Comparison of ENCODE assay signal across 19 mouse cellular contexts in the genomic region with DNA sequence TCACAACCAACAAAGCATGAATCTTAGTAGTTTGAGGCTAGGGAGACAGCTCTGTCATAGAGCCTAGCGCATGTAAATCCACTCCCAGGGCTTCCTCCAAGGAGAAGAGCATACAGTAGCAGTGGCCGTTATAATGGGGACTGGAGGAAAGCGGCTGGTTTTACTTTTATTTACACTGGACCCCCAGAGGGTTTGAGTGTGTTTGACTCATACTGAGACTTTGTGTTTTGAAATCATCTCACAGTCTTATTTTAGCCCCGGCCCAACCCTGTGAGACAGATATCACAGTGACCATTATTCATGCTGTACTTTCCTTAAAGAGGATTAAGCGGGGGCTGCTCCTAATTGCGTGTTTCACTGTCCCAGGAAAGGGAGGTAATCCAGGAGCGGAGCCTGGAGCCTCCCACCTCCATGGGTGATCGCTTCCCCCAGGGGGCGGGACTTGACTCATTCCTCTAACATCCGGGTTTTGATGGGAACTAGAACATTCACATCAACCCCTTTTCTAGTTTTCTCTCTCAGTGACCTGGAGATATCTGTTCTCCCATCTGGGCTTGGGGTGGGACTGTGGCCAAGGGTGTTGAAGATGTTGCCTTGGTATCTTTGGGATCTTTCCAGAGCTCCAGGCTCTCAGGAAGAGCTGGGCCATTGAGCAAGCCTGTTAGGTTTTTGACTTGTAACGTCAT. TPM values are rescaled to one million over a fixed set of nuclear protein-coding genes. Genes with fewer than 3 reads are reported as not detected.
DNase-seq lines count a peak whose midpoint lies in the region; ATAC-seq and TF ChIP-seq lines count a peak whose summit lies in the region.
"Had no signal": no experiment of that assay in that cellular context is flagged by ENCODE, and none has a peak within 500 bp of the region (broad histone marks: within the 10 kb centered on the region; RNA-seq: fewer than 3 reads in every experiment).

No protein-coding gene starts in this region.

- no peak overlapping the region for H3K4me3 ChIP-seq in gastrocnemius, adult 2 months
- H3K4me3 ChIP-seq: embryonic facial prominence, embryonic 13.5 days; heart, embryonic 13.5 days; limb, embryonic 15.5 days; lung, embryonic 15.5 days; midbrain, embryonic 13.5 days; neural tube, embryonic 13.5 days had no signal

- in situ Hi-C loops in Patski (cut with MboI; ENCODE audit: low pct_unique_long_range_greater_than_20kb): no loop called here

- peak; percentile 54 for DNase-seq in gastrocnemius, adult 2 months
- no peak for DNase-seq in gastrocnemius, postnatal 25 days
- peak; percentile 19 for DNase-seq in left cerebral cortex, postnatal 4 days
- DNase-seq in left cerebral cortex, adult 18-20 months (ENCODE audit: low spot score in 2 of 2): no peak
- peak; percentile 95 for DNase-seq in Patski (ENCODE audit: low read depth, low spot score)
- peak; percentile 50 for DNase-seq in heart, postnatal 4 days
- no peak for DNase-seq in B cell, adult 2 months
- DNase-seq in layer of hippocampus, adult 11-12 months (ENCODE audit: low spot score): no peak
- DNase-seq: cerebellum, postnatal 25 days; layer of hippocampus, postnatal 36 days; thymus, postnatal 14 days had no signal

- CTCF ChIA-PET in Patski (lab: Charles Lee): interaction anchor here (0.7 to 1.4 kb wide), 4 partner anchors 10 to 37 kb away, joined by 3 to 5 read pairs (median 4); no protein-coding TSS in a partner anchor

- no peaks in the 10 kb centered on the region for H3K27me3 ChIP-seq in Patski
- H3K27me3 ChIP-seq: embryonic facial prominence, embryonic 13.5 days; heart, embryonic 13.5 days; limb, embryonic 15.5 days; lung, embryonic 15.5 days; midbrain, embryonic 13.5 days; neural tube, embryonic 13.5 days had no signal

- POLR2A ChIA-PET in Patski (lab: Charles Lee): interaction anchor here (0.6 to 1.1 kb wide), 3 partner anchors 18 to 42 kb away, joined by 3 to 4 read pairs (median 3); no protein-coding TSS in a partner anchor

- TF ChIP-seq CTCF in gastrocnemius, adult 2 months (IDR thresholded peaks at IDR 0.05): no peak
- TF ChIP-seq CTCF in Patski (IDR thresholded peaks at IDR 0.05): no peak

- intact Hi-C loops in gastrocnemius, adult 2 months (cut with DNase I): no loop called here
- intact Hi-C loops in left cerebral cortex, postnatal 4 days (cut with DNase I): no loop called here

- peak; percentile 76 for ATAC-seq in Patski
- ATAC-seq: CD4-positive, CD25-positive, alpha-beta regulatory T cell, adult 4 months; forebrain, embryonic 16.5 days; midbrain, embryonic 13.5 days had no signal

- peak overlapping the region; percentile 68 for H3K27ac ChIP-seq in gastrocnemius, adult 2 months
- H3K27ac ChIP-seq: embryonic facial prominence, embryonic 13.5 days; heart, embryonic 13.5 days; limb, embryonic 15.5 days; lung, embryonic 15.5 days; midbrain, embryonic 13.5 days; neural tube, embryonic 13.5 days had no signal

RNA-seq across cellular contexts. Expression of a gene that starts 20.0 kb away (rescaled TPM):
- total RNA-seq in gastrocnemius, adult 2 months (2021): 1 to 10 TPM in 1 of 2 experiments, under 1 TPM in 1; 0.54 to 1.3 TPM
- total RNA-seq in gastrocnemius, postnatal 25 days (2021): 1 to 10 TPM; 1.2 to 1.7 TPM
- 1 to 10 TPM; 4.1 TPM for total RNA-seq in left cerebral cortex, postnatal 4 days (2021)
- 1 to 10 TPM; 2.5 to 2.6 TPM for total RNA-seq in left cerebral cortex, adult 18-20 months (2021)
- 25.3 TPM for polyA plus RNA-seq in Patski (2021)
- 1 to 10 TPM; 6.8 to 6.9 TPM for total RNA-seq in heart, postnatal 4 days (2021)

RNA-seq across cellular contexts. Expression of a gene that starts 57.7 kb away (rescaled TPM):
- total RNA-seq in gastrocnemius, adult 2 months (2021): not detected
- under 1 TPM in 1 of 2 experiments, not detected in 1; 0.03 TPM for total RNA-seq in gastrocnemius, postnatal 25 days (2021)
- total RNA-seq in left cerebral cortex, postnatal 4 days (2021): under 1 TPM; 0.79 to 0.96 TPM
- total RNA-seq in left cerebral cortex, adult 18-20 months (2021): 1 to 10 TPM in 1 of 2 experiments, under 1 TPM in 1; 0.49 to 1.2 TPM
- polyA plus RNA-seq in Patski (2021): 0.04 TPM
- under 1 TPM; 0.05 to 0.07 TPM for total RNA-seq in heart, postnatal 4 days (2021)
- polyA plus RNA-seq: limb, embryonic 15.5 days; lung, embryonic 15.5 days; midbrain, embryonic 13.5 days; neural tube, embryonic 13.5 days had no signal

Comparison
In these comparisons a context has a peak if more than half of its experiments do, and no peak if none do; other contexts are left out.
1. DNase-seq: peak in gastrocnemius, adult 2 months (single experiment), left cerebral cortex, postnatal 4 days (single experiment), Patski (single experiment) and heart, postnatal 4 days (single experiment); none in gastrocnemius, postnatal 25 days (single experiment), left cerebral cortex, adult 18-20 months (0 of 2), B cell, adult 2 months (0 of 2) and layer of hippocampus, adult 11-12 months (single experiment).